Mouse (Mus musculus) urinary bladder, postnatal 25 days (tissue): Measurements from ENCODE around the gene Unc5b.
A peak's percentile ranks its signal among the peaks of the same experiment; 100 is the strongest.
"Not testable (repeated sequence)": the region's sequence is repeated elsewhere in the genome, so short reads cannot be mapped to it uniquely, and the experiment has no call there.

Experiments used
- DNase-seq: peaks from one replicate; pipeline ENCODE4 v3.0.0; 2022; ENCODE audit warnings: low spot score

The Unc5b gene

GRCm38 (mm10) chr10:60753941-60754340, 77.4 kb downstream of the Unc5b start:
- no peak for DNase-seq

DNA sequence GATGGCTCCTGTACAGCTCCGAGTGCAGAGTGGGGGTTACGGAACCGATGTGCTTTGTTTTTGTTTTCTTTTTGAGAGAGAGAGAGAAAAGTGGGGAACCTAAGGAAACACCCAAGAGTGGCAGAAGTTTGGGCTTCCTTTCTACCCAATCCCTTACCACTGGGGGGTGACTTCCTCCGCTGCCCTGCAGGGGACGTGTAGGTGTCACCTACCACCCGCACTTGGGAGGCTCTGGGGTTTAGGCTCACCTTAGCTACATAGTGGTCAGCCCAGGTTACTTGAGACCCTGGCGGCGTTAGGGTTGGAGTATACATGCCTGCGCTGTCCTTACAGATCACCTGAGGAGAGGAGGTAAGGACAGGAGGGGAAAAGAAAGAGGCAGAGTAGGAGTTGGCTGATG, 78.1 kb downstream of the Unc5b start:
- no peak for DNase-seq

- peak; percentile 99 for DNase-seq
Observed at GRCm38 (mm10) chr10:60752040-60753020, 79.1 kb downstream of the Unc5b start, which contains the start of gene Slc29a3. Gene Slc29a3, minus strand, starts transcription at chr10:60752794.

GRCm38 (mm10) chr10:60747667-60748212, 83.6 kb downstream of the Unc5b start:
- DNase-seq = no peak

GRCm38 (mm10) chr10:60746512-60746911, 84.9 kb downstream of the Unc5b start:
- no peak for DNase-seq

- no peak for DNase-seq
Observed at GRCm38 (mm10) chr10:60744543-60745290, 86.7 kb downstream of the Unc5b start.

- DNase-seq = no peak
Observed at GRCm38 (mm10) chr10:60743681-60744080, 87.7 kb downstream of the Unc5b start.

- no peak for DNase-seq
Observed at GRCm38 (mm10) chr10:60742942-60743341, 88.4 kb downstream of the Unc5b start.

DNA sequence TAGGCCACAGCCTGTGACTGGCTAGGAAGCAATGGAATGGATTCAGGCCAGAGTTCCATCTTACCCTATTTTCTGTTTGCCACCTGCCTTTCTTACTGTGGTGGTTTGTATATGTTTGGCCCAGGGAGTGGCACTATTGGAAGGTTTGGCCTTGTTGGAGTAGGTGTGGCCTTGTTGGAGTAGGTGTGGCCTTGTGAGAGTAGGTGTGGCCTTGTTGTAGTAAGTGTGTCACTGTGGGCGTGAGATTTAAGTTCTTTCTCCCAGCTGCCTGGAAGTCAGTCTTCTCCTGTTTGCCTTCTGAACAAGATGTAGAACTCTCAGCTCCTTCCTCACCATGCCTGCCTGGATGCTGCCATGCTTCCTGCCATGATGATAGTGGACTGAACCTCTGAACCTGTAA, 89.1 kb downstream of the Unc5b start:
- not testable (repeated sequence) for DNase-seq

- no peak for DNase-seq
Observed at GRCm38 (mm10) chr10:60741435-60741834, 89.9 kb downstream of the Unc5b start.

- no peak for DNase-seq
Observed at GRCm38 (mm10) chr10:60739619-60740363, 91.6 kb downstream of the Unc5b start.

DNA sequence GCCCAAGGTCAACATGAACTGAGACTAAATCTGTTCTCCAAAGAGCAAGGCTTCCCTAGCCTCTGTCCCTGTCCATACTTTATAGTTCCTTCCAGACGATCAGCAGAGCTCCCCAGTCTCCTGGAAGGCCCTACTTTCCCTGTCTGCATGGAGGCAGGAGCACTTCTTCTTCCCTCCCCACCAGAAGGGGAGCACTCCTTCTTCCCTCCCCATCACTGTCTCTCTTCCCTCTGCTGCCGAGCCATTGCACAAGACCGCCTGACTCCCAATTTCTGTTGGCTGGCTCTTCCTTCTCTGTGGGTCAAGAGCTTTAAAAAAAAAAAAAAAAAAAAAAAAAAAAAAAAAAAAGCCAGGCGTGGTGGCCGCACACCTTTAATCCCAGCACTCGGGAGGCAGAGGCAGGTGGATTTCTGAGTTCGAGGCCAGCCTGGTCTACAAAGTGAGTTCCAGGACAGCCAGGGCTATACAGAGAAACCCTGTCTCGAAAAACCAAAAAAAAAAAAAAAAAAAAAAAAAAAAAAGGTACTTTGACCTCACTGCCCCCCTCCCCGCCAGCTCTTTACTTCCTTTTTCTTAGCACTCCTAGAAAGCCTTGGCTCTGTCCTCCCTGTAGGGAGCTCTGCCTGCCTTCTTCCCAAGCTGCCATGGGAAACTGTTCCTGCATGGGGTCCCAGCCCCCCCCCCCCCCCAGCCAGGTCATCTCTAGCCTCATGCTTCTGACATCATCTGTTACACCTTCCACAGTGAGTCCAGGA, 93.3 kb downstream of the Unc5b start:
- no peak for DNase-seq

DNA sequence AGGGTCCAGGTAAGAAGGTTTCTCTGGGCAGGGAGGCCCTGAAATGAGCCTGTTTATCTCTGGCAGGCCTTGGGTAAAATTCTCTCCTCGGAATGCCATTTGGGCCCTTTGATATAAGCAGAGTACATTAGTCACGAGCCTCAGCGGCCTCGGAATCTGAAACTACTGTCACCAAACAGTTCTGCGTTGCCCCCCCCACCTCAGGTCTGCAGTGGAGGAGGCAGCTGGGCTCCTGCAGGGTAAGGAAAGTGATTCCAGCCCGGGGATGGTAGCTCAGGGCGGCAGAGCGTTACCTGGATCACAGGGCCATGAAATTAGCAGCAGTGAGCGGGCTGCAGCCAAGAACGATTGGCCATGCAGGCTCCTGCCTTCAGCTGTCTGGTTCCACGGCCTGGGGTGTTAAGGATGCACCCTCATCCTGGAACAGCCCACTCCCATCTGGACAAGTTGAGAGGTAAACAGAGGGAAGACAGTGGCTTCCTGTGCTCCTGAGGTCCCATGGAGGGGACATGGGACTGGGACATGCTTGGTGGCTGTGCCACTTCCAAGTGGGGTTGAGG, 94.1 kb downstream of the Unc5b start:
- no peak for DNase-seq

DNA sequence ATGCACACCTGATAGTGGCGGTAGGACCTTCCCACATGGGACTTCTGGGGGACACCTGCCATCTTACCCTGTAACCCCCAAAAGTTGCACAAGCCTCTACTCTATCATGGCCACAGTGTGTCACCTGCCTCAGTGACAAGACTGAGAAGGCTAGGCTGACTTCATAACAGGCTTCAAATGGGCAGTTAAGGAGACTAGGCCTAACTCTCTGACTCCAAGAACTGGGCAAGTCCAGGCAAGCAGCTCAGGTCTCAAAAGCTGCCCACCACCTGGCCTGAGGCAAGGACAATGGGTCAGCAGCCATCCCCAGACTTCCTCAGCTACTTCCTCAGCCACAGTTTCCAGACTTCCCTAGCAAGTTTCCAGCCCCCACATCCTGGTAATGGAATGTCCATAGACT, 95.6 kb downstream of the Unc5b start:
- no peak for DNase-seq

DNA sequence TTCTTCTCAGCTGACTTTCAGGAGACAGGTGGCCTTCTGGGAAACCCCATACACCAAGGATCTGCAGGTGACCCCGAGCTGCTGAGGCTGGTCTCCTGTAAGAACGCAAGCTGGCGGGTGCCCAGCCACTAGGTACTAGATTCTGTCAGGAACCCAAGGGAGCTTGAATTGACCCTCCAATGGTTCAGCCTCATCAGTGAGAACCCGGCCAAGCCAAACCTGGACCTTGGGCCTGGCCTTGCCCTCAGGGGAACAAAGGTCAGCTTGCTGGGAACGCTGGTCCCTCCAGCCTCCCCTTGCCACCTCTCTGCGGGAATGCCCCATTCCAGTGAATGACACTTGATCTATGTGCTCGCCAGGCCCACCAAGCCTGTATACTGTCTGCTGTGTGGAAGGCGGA, 97.9 kb downstream of the Unc5b start:
- no peak for DNase-seq

DNA sequence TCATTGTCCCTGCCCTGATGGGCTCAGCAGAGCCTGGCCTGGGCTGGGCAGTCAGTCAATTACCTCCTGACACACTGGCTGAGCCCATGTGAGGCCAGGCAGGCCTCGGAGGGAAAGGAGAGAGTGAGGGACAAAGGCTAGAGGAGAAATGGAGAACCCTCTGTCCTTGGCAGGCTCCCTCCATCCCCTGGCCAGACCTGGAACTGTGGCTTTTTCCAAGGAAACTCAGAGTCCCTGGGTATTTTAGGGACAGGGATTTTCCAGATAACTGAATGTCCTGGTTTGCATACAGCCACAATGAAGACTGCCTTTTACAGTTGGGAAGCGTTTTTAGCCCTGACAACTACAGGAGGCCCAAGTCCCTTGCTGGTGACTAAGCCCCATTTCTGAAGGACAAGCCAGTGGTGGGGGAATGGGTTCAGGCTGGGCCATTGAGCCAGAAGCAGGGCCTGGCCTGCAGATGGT, 99.0 kb downstream of the Unc5b start:
- no peak for DNase-seq

DNA sequence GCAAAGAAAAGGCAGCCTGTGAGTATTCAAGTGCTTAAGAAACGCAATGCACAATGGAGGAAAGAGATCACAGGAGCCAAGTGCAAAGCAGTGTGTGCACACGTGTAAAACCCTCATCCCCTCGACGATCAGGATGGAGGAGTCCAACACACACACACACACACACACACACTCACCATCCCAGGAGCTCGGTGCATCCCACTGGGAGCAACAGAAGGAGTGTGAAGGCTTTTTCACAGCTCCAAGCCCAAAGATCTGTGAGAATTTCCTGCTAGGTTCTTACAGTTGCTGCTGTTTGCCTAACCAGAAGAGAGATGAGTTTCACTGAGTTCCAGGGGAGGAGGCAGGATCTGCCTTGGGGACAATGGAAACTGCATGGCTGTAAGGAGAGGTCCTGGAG, 99.6 kb downstream of the Unc5b start:
- no peak for DNase-seq

DNA sequence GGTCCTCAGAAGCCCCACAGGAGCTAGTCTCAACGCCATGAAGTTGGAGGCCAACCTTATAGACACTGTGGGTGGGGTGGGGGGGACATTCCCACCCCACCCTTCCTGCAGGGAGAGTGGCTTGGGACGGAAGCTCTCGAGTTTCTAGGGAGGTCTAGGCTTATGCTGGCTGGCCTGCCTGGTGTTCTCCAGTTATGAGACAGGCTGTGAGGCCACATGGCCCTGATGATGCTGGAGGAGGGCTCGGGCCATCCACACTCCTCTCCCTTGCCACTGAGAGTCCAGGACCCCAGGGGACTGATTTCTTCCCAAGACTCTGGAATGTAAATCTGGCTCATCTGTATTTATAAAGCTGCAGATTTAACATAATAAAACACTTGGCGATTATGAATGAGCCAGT, 104.1 kb downstream of the Unc5b start:
- no peak for DNase-seq

DNA sequence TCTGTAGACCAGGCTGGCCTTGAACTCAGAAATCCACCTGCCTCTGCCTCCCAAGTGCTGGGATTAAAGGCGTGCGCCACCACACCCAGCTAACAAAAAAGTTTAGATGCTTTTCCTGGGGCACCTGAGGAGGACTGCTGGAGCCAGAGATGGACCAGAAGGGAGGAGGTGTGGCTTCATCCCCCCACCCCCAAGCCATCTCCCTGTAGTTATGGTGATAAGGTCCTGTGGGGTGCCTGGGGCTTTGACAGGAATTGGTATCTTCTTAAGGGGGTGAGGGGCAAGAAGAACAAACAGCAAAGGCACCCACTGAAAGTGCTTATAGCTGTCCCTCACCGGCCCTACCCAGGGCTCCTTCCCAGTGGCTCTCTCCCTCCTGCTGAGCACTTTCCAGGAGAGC, 104.5 kb downstream of the Unc5b start:
- no peak for DNase-seq

DNA sequence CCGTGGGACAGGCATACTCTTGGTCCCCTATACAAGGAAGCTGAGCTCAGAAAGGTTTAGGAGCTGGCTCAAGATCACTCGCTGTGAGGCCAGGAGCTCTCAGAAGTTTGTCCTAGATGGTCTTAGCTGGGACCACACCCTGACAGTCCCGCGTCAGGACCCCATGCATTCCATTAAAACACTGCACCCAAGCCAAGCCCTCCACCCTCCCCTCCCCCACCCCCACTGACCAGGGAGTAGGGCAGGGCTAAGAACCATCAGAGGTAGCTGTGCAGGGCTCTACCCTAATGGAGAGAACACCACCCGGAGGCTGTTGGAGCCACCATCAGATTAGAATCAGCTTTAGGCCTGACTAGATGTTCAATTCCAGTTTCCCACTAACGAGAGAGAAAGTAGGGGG, 106.9 kb downstream of the Unc5b start:
- no peak for DNase-seq

- no peak for DNase-seq
Observed at GRCm38 (mm10) chr10:60723345-60723744, 108.0 kb downstream of the Unc5b start.
